Mouse (Mus musculus) myocyte (in vitro differentiated cells): ENCODE measurements around the gene Utp3.

ENCODE experiments used
- MAX ChIP-seq: IDR thresholded peaks from one replicate; pipeline ENCODE4 v1.6.1; 2011; ENCODE audit warnings: low read depth, mild to moderate bottlenecking, control low read depth
- MYOD1 ChIP-seq, 3 experiments: IDR thresholded peaks; one replicate each; pipeline ENCODE4 v1.6.1; 2011; ENCODE audit warnings: control low read depth in 2 of 3, low read depth in 2 of 3, mild to moderate bottlenecking in 2 of 3, moderate library complexity in 1 of 3; ENCODE audit not compliant: insufficient read length in 2 of 3, control insufficient read depth in 1 of 3
- POLR2A ChIP-seq: IDR thresholded peaks from one replicate; pipeline ENCODE4 v1.6.1; 2011; ENCODE audit warnings: low read depth, mild to moderate bottlenecking, control low read depth, moderate library complexity; ENCODE audit not compliant: insufficient read length
- USF1 ChIP-seq: IDR thresholded peaks from one replicate; pipeline ENCODE4 v1.6.1; 2011; ENCODE audit warnings: low read depth, mild to moderate bottlenecking, control low read depth, moderate library complexity

- TF ChIP-seq USF1 = no peak
- no peak for TF ChIP-seq POLR2A
- TF ChIP-seq MYOD1 (IDR thresholded peaks at IDR 0.05; ENCODE audit: control insufficient read depth in 1 of 3, insufficient read length in 2 of 3, low read depth in 2 of 3) = no peak
- TF ChIP-seq MAX = no peak
Observed at GRCm38 (mm10) chr5:88593421-88594172, 39.3 kb downstream of the Utp3 start.
